In genomic region chr13:21171600-21172150, GRCm38 (mm10) we compare ENCODE assay signal across 8 mouse cellular contexts. TPM values are rescaled to one million over a fixed set of nuclear protein-coding genes. Genes with fewer than 3 reads are reported as not detected.
DNase-seq lines count a peak whose midpoint lies in the region; ATAC-seq and TF ChIP-seq lines count a peak whose summit lies in the region.

No protein-coding gene starts in this region.

- no peak overlapping the region; the same call in 1 of the 2 replicates for H3K27ac ChIP-seq in liver, embryonic 16.5 days (ENCODE audit: low read length)
- H3K27ac ChIP-seq in stomach, embryonic 14.5 days (ENCODE audit: low read length), result no peak overlapping the region

- peak overlapping the region; percentile 68 for H3K4me2 ChIP-seq in liver, embryonic 16.5 days (ENCODE audit: low read depth, low read length)
- peak overlapping the region; percentile 50 for H3K4me2 ChIP-seq in stomach, embryonic 14.5 days (replicated peaks; ENCODE audit: low read depth, low read length)

- no peak for ATAC-seq in liver, embryonic 16.5 days (ENCODE audit: low read depth)
- no peak for ATAC-seq in stomach, embryonic 14.5 days (ENCODE audit: insufficient number of reproducible peaks, insufficient read depth, low FRiP score, low read depth)
- ATAC-seq in granulocyte monocyte progenitor cell, adult 5-6 weeks (replicated peaks; ENCODE audit: poor library complexity, severe bottlenecking), result no peak

- DNase-seq in heart, adult 18-20 months, result peak; percentile 25 to 30
- DNase-seq in heart, adult 9 months (ENCODE audit: low spot score in 2 of 2), result no peak
- DNase-seq in cerebellum, postnatal 25 days, result peak; percentile 32 to 50
- DNase-seq in heart, postnatal 4 days, result peak; percentile 32

- H3K27me3 ChIP-seq in E14TG2a.4 (ENCODE audit: insufficient read depth, low read length), result no peaks in the 10 kb centered on the region
- no peaks in the 10 kb centered on the region for H3K27me3 ChIP-seq in liver, embryonic 16.5 days (ENCODE audit: control insufficient read depth, insufficient read depth, low read depth, low read length)
- H3K27me3 ChIP-seq in stomach, embryonic 14.5 days (ENCODE audit: control insufficient read depth, insufficient read depth, low read length), result no peaks in the 10 kb centered on the region

- no peak for TF ChIP-seq CTCF in E14TG2a.4 (conservative IDR thresholded peaks at IDR 0.05; ENCODE audit: low read length)

- no peaks in the 10 kb centered on the region for H3K9me3 ChIP-seq in E14TG2a.4 (ENCODE audit: low read length)
- no peaks in the 10 kb centered on the region for H3K9me3 ChIP-seq in liver, embryonic 16.5 days (replicated peaks; ENCODE audit: control insufficient read depth, low read length)
- H3K9me3 ChIP-seq in stomach, embryonic 14.5 days (ENCODE audit: control insufficient read depth, low read depth, low read length), result no peaks in the 10 kb centered on the region

- peaks cover 45% of the 10 kb centered on the region for H3K4me1 ChIP-seq in E14TG2a.4 (replicated peaks; ENCODE audit: low read depth, low read length)
- peaks cover 28% of the 10 kb centered on the region for H3K4me1 ChIP-seq in liver, embryonic 16.5 days (ENCODE audit: control insufficient read depth, low read depth, low read length)
- H3K4me1 ChIP-seq in stomach, embryonic 14.5 days (ENCODE audit: control insufficient read depth, insufficient read depth, low read length), result peaks cover 5% of the 10 kb centered on the region; the same call in 1 of the 2 replicates

- WGBS in liver, embryonic 16.5 days (ENCODE audit: insufficient replicate concordance), result 1% methylated on average over 12 of the region's 12 CpGs
- WGBS in stomach, embryonic 14.5 days, result under 1% methylated on average over 12 of the region's 12 CpGs

- no peaks in the 10 kb centered on the region for H3K36me3 ChIP-seq in E14TG2a.4 (ENCODE audit: insufficient read depth, low read length)
- H3K36me3 ChIP-seq in liver, embryonic 16.5 days (ENCODE audit: control insufficient read depth, insufficient read depth), result no peaks in the 10 kb centered on the region
- H3K36me3 ChIP-seq in stomach, embryonic 14.5 days (ENCODE audit: control insufficient read depth, insufficient read depth, low read length), result no peaks in the 10 kb centered on the region

- H3K4me3 ChIP-seq in E14TG2a.4 (replicated peaks; ENCODE audit: low read length), result peak overlapping the region; percentile 80
- H3K4me3 ChIP-seq in liver, embryonic 16.5 days (ENCODE audit: low read depth, low read length), result peak overlapping the region; percentile 63
- H3K4me3 ChIP-seq in stomach, embryonic 14.5 days (ENCODE audit: low read depth, low read length), result peak overlapping the region; percentile 40

- peak overlapping the region; percentile 57 for H3K9ac ChIP-seq in liver, embryonic 16.5 days (ENCODE audit: low read depth, low read length)
- H3K9ac ChIP-seq in stomach, embryonic 14.5 days (replicated peaks; ENCODE audit: low read depth, low read length), result no peak overlapping the region

RNA-seq across cellular contexts. Expression of gene Trim27, which starts 7.6 kb away (rescaled TPM):
- total RNA-seq in heart, adult 18-20 months (2021), result 10 to 100 TPM; 20.5 to 21.4 TPM
- total RNA-seq in heart, postnatal 4 days (2021), result 10 to 100 TPM; 43.2 to 43.9 TPM
- polyA plus RNA-seq in liver, embryonic 16.5 days (2015; fragmentation: Nextera tagmentation; extraction: Ambion mirVana), result 41.3 and 42.7 TPM in 2 replicates
- polyA plus RNA-seq in stomach, embryonic 14.5 days (2014; fragmentation: Nextera tagmentation; extraction: Ambion mirVana), result 123 and 128 TPM in 2 replicates
- total RNA-seq in granulocyte monocyte progenitor cell, adult 5-6 weeks (2014; fragmentation: Nextera tagmentation), result 142 and 143 TPM in 2 replicates
- 144 and 167 TPM in 2 replicates for total RNA-seq in granulocyte monocyte progenitor cell, adult 5-6 weeks (2017)

RNA-seq across cellular contexts. Expression of gene Olfr1368, which starts 26.0 kb away (rescaled TPM):
- not detected for total RNA-seq in heart, adult 18-20 months (2021)
- total RNA-seq in heart, postnatal 4 days (2021), result not detected
- polyA plus RNA-seq in liver, embryonic 16.5 days (2015; fragmentation: Nextera tagmentation; extraction: Ambion mirVana), result not detected in 2 replicates
- not detected in 2 replicates for polyA plus RNA-seq in stomach, embryonic 14.5 days (2014; fragmentation: Nextera tagmentation; extraction: Ambion mirVana)
- not detected in 2 replicates for total RNA-seq in granulocyte monocyte progenitor cell, adult 5-6 weeks (2014; fragmentation: Nextera tagmentation)
- not detected in 2 replicates for total RNA-seq in granulocyte monocyte progenitor cell, adult 5-6 weeks (2017)

RNA-seq across cellular contexts. Expression of gene Olfr263, which starts 42.2 kb away (rescaled TPM):
- total RNA-seq in heart, adult 18-20 months (2021), result not detected
- total RNA-seq in heart, postnatal 4 days (2021), result not detected
- not detected in 2 replicates for polyA plus RNA-seq in liver, embryonic 16.5 days (2015; fragmentation: Nextera tagmentation; extraction: Ambion mirVana)
- not detected in 2 replicates for polyA plus RNA-seq in stomach, embryonic 14.5 days (2014; fragmentation: Nextera tagmentation; extraction: Ambion mirVana)
- not detected in 2 replicates for total RNA-seq in granulocyte monocyte progenitor cell, adult 5-6 weeks (2014; fragmentation: Nextera tagmentation)
- total RNA-seq in granulocyte monocyte progenitor cell, adult 5-6 weeks (2017), result not detected in 2 replicates

Comparison
In these comparisons a context has a peak if more than half of its experiments do, and no peak if none do; other contexts are left out.
1. DNase-seq: peak in heart, adult 18-20 months (2 of 2), cerebellum, postnatal 25 days (2 of 2) and heart, postnatal 4 days (single experiment); none in heart, adult 9 months (0 of 2).
2. Peak in every context shown above with its lines, with median percentiles within 50 percentile points of each other: H3K4me3 ChIP-seq.